Mouse (Mus musculus) heart, postnatal 0 days (tissue): ENCODE results near the gene C1ra. TPM values are rescaled to one million over a fixed set of nuclear protein-coding genes. Genes with fewer than 3 reads are reported as not detected.
"Not testable (repeated sequence)": the region's sequence is repeated elsewhere in the genome, so short reads cannot be mapped to it uniquely, and the experiment has no call there.

Source experiments
- ATAC-seq: fragments of 200-750 bp; cut with Nextera tagmentation; 2 replicates; pipeline ENCODE4 v1.8.0; 2017; ENCODE audit warnings: low read depth, moderate number of reproducible peaks, moderate library complexity; ENCODE audit not compliant: insufficient read depth
- DNase-seq: peaks from one replicate; pipeline ENCODE4 v3.0.0-alpha.2; 2016; ENCODE audit warnings: low spot score
- H3K27ac ChIP-seq: fragments of 300-500 bp; sonication (generic); 2 replicates; pipeline ENCODE4 v1.5.1; 2014; ENCODE audit warnings: low read depth, mild to moderate bottlenecking
- H3K27me3 ChIP-seq: fragments of 300-500 bp; sonication (generic); 2 replicates; pipeline ENCODE4 v1.6.1; 2014; ENCODE audit warnings: low read length, mixed read lengths; ENCODE audit not compliant: control insufficient read depth, insufficient read depth
- H3K36me3 ChIP-seq: fragments of 300-500 bp; sonication (generic); replicated peaks from 2 replicates; pipeline ENCODE4 v1.6.1; 2014; ENCODE audit warnings: low read length, mixed read lengths; ENCODE audit not compliant: control insufficient read depth, insufficient read depth
- H3K4me1 ChIP-seq: fragments of 300-500 bp; sonication (generic); 2 replicates; pipeline ENCODE4 v1.6.1; 2014; ENCODE audit warnings: antibody characterized with exemption; ENCODE audit not compliant: control insufficient read depth, insufficient read depth
- H3K4me2 ChIP-seq: fragments of 300-500 bp; sonication (generic); 2 replicates; pipeline ENCODE4 v1.6.1; 2014; ENCODE audit warnings: low read depth, mild to moderate bottlenecking, low read length, moderate library complexity
- H3K4me3 ChIP-seq: fragments of 300-500 bp; sonication (generic); 2 replicates; pipeline ENCODE4 v1.5.1; 2014; ENCODE audit warnings: low read depth, low read length
- H3K9ac ChIP-seq: fragments of 300-500 bp; sonication (generic); replicated peaks from 2 replicates; pipeline ENCODE4 v1.6.1; 2014; ENCODE audit warnings: low read depth, low read length, mixed read lengths
- H3K9me3 ChIP-seq: fragments of 300-500 bp; sonication (generic); replicated peaks from 2 replicates; pipeline ENCODE4 v1.6.1; 2016; ENCODE audit warnings: low read length; ENCODE audit not compliant: control insufficient read depth
- CTCF ChIP-seq: IDR thresholded peaks from 2 replicates; pipeline ENCODE4 v1.5.1; 2016; ENCODE audit warnings: antibody characterized with exemption, control low read depth, low read depth
- EP300 ChIP-seq: IDR thresholded peaks from 2 replicates; pipeline ENCODE4 v1.6.1; 2016; ENCODE audit warnings: antibody characterized with exemption, low read depth
- WGBS: fragments of 180-500 bp; shearing (Covaris S2); extraction: QIAGEN DNeasy Blood & Tissue Kit; methylation state at CpG from one replicate; pipeline ENCODE4 v1.1.7; 2014; 5-methylcytosine and 5-hydroxymethylcytosine counted together
- polyA plus RNA-seq: library from polyadenylated mRNA; unstranded; fragments of >200 nt; fragmentation: Nextera tagmentation; extraction: Ambion mirVana; gene quantifications from 2 replicates; pipeline ENCODE4 v1.2.1, GENCODE M21; 2015
- total RNA-seq: library from RNA; depleted of rRNA; stranded (reverse); fragments of >200 nt; gene quantifications from 2 replicates; pipeline ENCODE4 v1.2.3, GENCODE M21; 2014; ENCODE audit warnings: low replicate concordance

Gene C1ra
- total and polyA plus RNA-seq, 2 experiments from 2014 or later = 3.1 to 11.1 TPM

- 94% methylated on average over 3 of the region's 3 CpGs for WGBS
- no peak for ATAC-seq
These were observed 41.1 kb upstream of the C1ra start for GRCm38 (mm10) chr6:124471121-124471520.

GRCm38 (mm10) chr6:124471783-124472638 lies 40.2 kb upstream of the C1ra start:
- H3K36me3 ChIP-seq, H3K4me1 ChIP-seq, DNase-seq, H3K27me3 ChIP-seq, H3K9me3 ChIP-seq, H3K27ac ChIP-seq, H3K4me2 ChIP-seq, H3K9ac ChIP-seq, H3K4me3 ChIP-seq, ATAC-seq: not testable (repeated sequence)
- WGBS = 64% methylated on average over 6 of the region's 6 CpGs

More at GRCm38 (mm10) chr6:124471121-124471520, 41.1 kb upstream of the C1ra start:
- H3K4me1 ChIP-seq = no peaks in the 10 kb centered on the region
- no peaks in the 10 kb centered on the region for H3K36me3 ChIP-seq
- H3K4me2 ChIP-seq = no peak overlapping the region
- DNase-seq = no peak
- no peak overlapping the region for H3K4me3 ChIP-seq
- no peak overlapping the region for H3K27ac ChIP-seq
- H3K9ac ChIP-seq = no peak overlapping the region
- TF ChIP-seq EP300 = no peak
- no peak for TF ChIP-seq CTCF
- H3K9me3 ChIP-seq = no peaks in the 10 kb centered on the region
- H3K27me3 ChIP-seq = no peaks in the 10 kb centered on the region

GRCm38 (mm10) chr6:124472801-124473200 lies 39.4 kb upstream of the C1ra start:
- H3K27me3 ChIP-seq = no peaks in the 10 kb centered on the region
- DNase-seq (no peak), ATAC-seq (no peak)
- no peaks in the 10 kb centered on the region for H3K9me3 ChIP-seq
- no peak overlapping the region for H3K4me3 ChIP-seq
- TF ChIP-seq EP300 (no peak), CTCF (no peak; the same call in 1 of the 2 replicates)
- peaks cover 5% of the 10 kb centered on the region; the same call in 1 of the 2 replicates for H3K4me1 ChIP-seq
- 34% methylated on average over 6 of the region's 6 CpGs for WGBS
- no peak overlapping the region for H3K27ac ChIP-seq
- H3K9ac ChIP-seq = no peak overlapping the region
- H3K36me3 ChIP-seq = no peaks in the 10 kb centered on the region
- H3K4me2 ChIP-seq = no peak overlapping the region

GRCm38 (mm10) chr6:124474621-124475020 lies 37.6 kb upstream of the C1ra start:
- DNase-seq = no peak
- WGBS = 72% methylated on average over 11 of the region's 11 CpGs
- Histone ChIP-seq H3K27me3 (no peaks in the 10 kb centered on the region), H3K4me2 (no peak overlapping the region), H3K36me3 (no peaks in the 10 kb centered on the region), H3K4me3 (no peak overlapping the region), H3K4me1 (peaks cover 9% of the 10 kb centered on the region; the same call in 1 of the 2 replicates), H3K27ac (no peak overlapping the region), H3K9me3 (no peaks in the 10 kb centered on the region), H3K9ac (no peak overlapping the region)
- no peak for TF ChIP-seq CTCF
- TF ChIP-seq EP300 = no peak
- ATAC-seq = no peak

GRCm38 (mm10) chr6:124475335-124476075 lies 36.7 kb upstream of the C1ra start:
- not testable (repeated sequence) for H3K9me3 ChIP-seq, H3K4me1 ChIP-seq
- WGBS = 90% methylated on average over 8 of the region's 11 CpGs

More at GRCm38 (mm10) chr6:124475335-124476075, 36.7 kb upstream of the C1ra start:
- H3K9ac ChIP-seq, H3K36me3 ChIP-seq, H3K27me3 ChIP-seq, H3K27ac ChIP-seq, H3K4me2 ChIP-seq, DNase-seq, ATAC-seq, H3K4me3 ChIP-seq: not testable (repeated sequence)
